Mouse (Mus musculus) urinary bladder, postnatal 14 days (tissue): Measurements from ENCODE around the gene Cpa2.
A peak's percentile ranks its signal among the peaks of the same experiment; 100 is the strongest.

Source experiments
- DNase-seq: peaks from one replicate; pipeline ENCODE4 v3.0.0; 2021; ENCODE audit warnings: low spot score

Gene Cpa2

GRCm38 (mm10) chr6:30549231-30549761, 7.9 kb downstream of the Cpa2 start:
- DNase-seq, result no peak

DNA sequence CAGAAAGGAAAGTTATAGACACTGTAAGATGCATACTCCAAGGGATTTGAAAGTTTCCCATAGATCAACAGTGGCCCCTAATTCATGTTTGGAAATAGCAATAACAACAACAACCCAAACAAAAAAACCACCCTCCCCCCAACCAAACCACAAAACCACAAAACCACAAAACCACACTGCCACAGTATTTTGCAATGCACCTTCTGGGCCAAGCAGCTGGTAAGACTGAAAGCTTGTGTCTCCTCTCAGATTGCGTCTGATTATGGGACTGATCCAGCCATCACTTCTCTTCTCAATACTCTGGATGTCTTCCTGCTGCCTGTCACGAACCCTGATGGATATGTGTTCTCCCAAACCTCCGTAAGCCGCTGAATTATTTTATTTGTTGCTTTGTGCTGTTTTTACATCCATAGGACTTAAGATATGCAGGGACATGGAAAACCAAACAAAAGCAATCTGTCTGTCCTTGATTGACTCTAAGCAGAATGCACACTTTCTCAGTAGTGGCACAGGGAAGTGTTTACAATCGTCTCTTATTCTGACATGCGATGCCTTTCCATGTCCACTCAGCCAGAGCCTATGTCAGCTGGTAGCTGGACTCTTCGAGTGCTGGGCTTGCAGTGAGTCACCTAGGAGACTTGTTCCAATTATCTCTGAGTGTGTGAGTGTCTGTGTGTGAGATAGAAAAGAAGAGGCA, 9.3 kb downstream of the Cpa2 start:
- no peak for DNase-seq

DNA sequence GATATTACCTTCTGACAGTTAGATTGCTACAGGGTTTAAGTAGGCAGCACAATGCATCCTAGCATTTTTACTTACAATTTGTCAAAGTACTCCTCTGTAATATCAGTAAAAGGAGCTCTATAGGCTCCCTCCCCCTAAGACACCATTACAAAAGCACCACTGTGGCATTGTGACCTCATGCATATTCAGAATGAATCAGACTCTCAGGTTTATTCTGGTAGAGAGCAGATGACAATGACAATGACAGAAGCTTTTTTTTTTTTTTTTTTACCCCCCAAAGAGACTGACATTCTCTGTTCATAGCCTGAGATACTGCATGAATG, 9.8 kb downstream of the Cpa2 start:
- no peak for DNase-seq

DNA sequence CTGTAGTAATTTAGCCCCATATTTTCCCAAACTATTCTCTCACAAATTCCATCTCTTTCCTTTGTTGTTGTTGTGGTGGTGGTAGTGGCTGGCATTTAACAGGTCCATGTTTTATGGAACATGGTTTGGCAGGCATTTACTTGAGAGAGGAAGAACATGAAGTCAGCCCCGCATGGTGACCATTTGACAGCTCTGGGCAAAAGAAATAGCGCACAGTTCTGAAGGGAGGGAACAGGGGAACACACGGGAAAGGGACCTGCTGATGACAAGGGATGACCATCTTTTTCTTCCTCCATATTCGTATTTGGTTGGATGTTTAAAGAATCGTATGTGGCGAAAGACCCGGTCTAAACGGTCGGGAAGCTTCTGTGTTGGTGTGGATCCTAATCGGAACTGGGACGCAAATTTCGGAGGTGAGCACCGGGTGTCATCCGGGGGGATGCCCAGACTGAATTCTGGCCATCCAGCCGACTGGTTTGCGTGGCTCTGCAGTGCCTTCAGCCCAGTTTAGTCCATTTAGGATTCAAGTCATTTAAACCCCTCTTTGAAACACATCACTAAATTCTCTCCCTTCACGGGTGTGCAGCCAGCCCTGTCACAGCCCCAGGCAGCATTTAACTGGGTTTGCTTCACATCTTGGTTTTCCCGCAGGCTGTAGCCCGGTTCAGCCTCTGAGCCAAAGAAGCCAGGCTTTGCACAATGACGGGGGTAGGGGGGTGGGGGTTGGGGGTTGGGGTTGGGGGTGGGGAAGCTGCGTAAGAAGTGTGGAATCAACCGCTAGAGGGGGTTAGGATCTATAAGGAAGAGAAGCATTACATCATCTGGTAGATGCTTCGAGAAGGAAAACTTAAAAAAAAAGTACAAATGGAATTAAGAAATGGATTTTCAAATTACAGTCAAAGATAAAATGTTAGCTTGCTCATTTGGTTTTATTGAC, 10.5 kb downstream of the Cpa2 start:
- DNase-seq, result no peak

DNA sequence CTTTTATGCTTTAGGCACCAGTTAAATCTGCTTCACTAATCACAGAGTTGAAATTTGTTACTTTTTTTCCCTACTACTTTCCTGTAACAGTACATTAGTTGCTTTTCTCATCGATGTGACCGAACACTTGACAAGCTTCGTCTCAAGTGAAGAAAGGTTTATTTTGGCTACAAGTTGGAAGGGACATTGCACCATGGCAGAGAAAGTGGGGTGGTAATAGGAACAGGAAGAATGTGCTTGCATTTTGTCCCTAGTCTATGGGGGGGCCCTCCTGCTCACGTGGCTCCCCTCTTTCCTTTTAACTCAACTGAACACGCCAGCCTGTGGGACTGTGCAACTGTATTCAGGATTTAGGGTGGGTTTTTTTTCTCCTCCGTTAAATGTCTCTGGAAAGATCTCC, 11.2 kb downstream of the Cpa2 start:
- no peak for DNase-seq

- DNase-seq, result no peak
These were observed 12.1 kb downstream of the Cpa2 start for GRCm38 (mm10) chr6:30553381-30554010.

- DNase-seq, result no peak
These were observed 12.7 kb downstream of the Cpa2 start for GRCm38 (mm10) chr6:30554092-30554491.

DNA sequence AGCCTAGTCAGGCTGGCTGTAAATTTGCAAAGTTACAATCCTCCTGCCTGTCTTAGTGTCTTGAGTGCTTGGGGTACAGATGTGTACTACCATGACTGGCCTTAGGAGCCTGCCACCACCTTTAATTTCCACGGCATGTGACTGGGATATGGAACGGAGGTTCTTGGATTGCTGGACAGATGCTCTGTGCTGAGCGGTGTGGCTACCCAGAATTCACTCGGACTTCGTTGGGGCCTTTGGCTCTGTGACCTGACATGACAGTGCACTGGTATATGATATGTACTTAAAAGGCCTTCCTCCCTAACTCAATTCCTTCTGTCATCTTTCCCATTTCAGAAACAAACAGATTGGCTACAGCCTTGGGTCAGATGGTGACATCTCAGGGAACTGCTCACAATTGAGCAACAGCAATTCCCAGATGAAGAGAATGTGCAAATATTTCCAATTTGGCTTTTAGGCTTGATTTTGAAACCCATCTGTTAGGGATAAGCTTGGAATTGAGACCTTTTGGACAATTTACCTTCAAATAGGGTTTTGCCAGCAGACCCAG, 13.3 kb downstream of the Cpa2 start:
- no peak for DNase-seq

DNA sequence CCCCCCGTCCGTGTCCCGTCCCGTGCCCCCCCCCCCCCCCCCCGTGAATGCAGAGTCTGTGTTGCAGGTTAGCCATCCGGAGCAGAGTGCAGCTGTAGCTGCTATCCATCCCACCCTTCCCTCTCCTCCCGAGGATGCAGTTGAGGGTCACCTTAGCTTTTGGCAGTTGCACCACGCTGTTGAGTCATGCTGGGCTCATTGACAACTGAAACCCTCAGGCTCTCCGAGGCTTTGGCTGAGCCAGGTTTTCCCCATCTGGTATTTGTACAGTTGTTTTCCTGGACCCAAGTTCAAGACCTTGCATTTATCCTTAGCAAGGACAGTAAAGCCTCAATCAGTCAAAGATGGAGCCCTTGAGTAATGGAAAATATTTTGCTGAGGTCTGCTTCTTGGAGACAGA, 14.7 kb downstream of the Cpa2 start:
- no peak for DNase-seq

DNA sequence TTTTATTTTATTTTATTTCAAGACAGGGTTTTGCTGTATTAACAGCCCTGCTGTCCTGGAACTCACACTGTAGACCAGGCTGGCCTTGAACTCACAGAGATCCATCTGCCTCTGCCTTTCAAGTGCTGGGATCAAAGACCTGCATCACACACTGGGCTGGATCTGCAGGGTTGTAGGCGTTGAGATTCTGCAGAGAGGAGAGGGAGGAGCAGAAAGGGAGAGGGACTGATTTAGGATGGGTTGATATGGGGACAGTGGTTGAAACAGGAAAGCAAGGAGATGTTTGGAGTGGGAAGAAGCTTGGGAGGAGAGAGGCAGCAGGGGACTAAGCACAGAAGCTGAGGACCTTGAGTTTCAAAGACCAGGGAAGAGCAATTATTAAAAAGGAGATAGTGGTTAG, 18.3 kb downstream of the Cpa2 start:
- DNase-seq, result no peak

- DNase-seq, result no peak
These were observed 20.8 kb downstream of the Cpa2 start for GRCm38 (mm10) chr6:30562132-30562531.

GRCm38 (mm10) chr6:30563575-30563974, 22.2 kb downstream of the Cpa2 start:
- peak; percentile 60 for DNase-seq

- DNase-seq, result no peak
These were observed 22.7 kb downstream of the Cpa2 start for GRCm38 (mm10) chr6:30564051-30564450.

GRCm38 (mm10) chr6:30568069-30568468, 26.7 kb downstream of the Cpa2 start, which contains the start of gene Cpa4:
TSS of gene Cpa4 (plus strand) at chr6:30568369.
- DNase-seq, result no peak

GRCm38 (mm10) chr6:30569331-30569730, 27.9 kb downstream of the Cpa2 start:
- DNase-seq, result no peak

DNA sequence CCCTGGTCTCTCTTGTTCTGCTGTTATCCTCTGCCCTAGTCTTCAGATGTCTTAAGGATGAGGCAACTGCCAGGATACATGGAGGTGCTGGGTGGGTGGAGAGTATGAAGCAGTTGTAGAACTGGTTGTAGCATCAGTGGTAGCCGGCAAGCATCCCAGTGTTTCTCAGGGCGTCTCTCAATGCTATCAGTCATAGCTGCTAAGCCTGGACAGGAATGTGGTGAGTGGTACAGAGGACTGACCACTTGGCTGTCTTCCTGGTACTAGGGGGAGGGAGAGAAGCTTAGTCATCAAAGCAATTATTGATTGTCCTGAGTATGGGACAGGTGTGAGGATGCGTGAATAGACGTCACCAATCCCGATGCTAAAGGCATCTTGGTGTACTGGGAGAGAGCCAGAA, 28.6 kb downstream of the Cpa2 start:
- DNase-seq, result no peak

DNA sequence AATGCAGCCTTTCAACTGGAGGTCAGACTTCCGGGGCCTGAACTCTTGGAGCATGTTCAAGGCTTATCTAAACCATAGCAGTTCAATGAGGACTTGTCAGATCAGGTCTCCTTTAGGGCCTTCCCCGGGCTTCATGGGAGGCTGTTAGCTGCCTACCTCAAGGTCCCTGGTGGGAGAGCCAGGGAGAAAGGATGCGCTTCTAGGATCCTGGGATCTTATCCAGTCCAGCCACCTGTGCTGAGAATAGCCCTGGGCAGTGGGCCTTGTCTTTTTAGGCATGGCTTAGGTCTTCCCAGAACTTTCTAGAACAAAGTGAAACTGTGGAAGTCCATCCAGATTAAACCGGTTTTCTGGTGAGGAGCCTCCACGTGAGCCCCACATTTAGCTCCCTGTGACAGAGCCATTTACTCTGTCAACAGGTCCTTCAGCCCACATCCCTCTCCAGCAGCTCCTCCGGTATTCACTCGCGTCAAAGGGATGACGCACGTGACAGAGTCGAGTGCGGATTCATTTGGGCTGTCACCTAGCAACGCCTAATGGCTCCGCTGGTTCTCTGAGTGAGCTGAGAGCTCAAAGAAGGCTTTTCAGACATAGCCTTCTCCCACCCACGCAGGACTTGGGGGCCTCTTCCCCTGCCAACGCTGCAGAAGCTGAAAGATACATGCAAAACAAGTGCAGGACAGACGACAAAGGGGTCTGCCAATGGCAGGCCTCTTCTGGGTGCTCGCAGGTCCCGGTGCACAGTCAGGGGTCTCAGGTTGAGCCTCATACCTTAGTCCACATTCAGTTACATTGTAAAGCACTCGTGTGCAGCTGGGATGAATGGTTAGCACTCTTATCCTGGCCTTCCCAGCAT, 31.3 kb downstream of the Cpa2 start:
- DNase-seq, result no peak

DNA sequence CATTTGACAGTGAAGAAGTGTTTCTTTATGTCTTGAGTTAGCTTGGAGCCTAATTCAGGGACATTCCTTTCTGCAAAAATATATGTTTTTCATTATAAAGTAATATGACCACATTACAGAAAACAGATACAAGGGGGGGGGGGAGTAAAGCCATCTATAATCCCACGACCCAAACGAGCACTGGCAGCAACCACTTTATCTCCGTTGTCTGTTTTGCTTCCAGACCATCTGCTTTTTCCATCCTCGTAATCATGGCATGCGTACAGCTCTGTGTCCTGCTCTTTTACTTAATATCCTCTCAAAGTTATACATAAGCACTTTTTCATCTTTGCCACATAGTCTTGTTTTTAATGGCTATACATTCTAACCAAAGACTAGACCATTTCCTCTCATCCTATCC, 32.0 kb downstream of the Cpa2 start:
- DNase-seq, result no peak

DNA sequence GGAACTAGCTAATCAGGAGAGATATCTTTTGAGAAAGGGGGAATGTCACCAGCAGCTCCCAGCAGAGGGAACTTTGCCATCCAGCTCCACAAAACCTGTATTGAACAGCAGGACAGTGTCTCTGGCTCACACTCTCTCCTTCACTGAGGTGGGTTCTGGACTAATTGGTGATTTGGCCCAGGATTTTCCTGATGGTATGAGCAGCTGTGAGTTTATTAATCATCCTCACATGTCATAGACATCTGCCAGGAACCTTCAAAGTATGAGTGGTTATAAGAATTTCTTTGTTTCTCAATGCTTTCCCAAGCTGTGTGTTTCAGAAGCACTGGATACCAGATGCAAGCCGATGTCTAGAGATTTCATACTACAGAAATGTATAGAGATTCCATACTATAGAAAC, 33.6 kb downstream of the Cpa2 start:
- no peak for DNase-seq

DNA sequence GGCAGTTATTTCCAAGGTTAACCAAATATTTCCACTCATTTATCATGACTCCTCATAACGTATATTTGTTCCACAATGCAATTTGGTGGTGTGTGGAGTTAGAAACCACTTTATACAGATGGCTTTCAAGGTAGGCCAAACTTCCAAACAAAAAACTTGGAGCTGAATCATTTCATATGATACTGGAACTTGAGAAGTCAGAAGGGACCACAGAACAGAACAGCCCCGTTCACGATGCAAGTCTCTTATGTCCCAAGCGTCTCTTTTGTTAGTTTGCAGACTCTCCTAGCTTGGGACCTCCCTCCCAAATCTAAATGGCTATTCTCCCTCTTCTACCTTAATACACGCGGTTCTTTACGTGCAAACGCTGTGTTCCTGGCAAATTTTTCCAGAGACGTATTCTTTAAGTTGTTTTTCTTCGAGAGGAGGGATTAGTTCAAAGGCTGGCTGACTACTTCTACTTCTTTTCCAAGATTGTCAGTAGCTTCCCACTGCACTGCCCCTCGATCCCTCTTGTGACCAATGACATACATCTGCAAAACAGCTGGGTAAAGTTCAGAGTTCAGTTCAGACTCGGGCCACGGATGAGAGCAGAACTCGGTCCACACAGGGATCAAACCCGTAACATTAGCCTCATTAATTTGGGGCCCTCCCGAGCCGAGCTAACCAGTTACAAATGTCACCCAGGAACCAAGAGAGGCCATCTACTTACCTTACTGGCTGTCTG, 35.3 kb downstream of the Cpa2 start:
- no peak for DNase-seq
